Mouse (Mus musculus) heart, postnatal 0 days (tissue): ENCODE results near the gene Mroh2a. TPM values are rescaled to one million over a fixed set of nuclear protein-coding genes. Genes with fewer than 3 reads are reported as not detected.

ENCODE experiments used
- ATAC-seq: fragments of 200-750 bp; cut with Nextera tagmentation; 2 replicates; pipeline ENCODE4 v1.8.0; 2017; ENCODE audit warnings: low read depth, moderate number of reproducible peaks, moderate library complexity; ENCODE audit not compliant: insufficient read depth
- DNase-seq: peaks from one replicate; pipeline ENCODE4 v3.0.0-alpha.2; 2016; ENCODE audit warnings: low spot score
- H3K27ac ChIP-seq: fragments of 300-500 bp; sonication (generic); 2 replicates; pipeline ENCODE4 v1.5.1; 2014; ENCODE audit warnings: low read depth, mild to moderate bottlenecking
- H3K27me3 ChIP-seq: fragments of 300-500 bp; sonication (generic); 2 replicates; pipeline ENCODE4 v1.6.1; 2014; ENCODE audit warnings: low read length, mixed read lengths; ENCODE audit not compliant: control insufficient read depth, insufficient read depth
- H3K36me3 ChIP-seq: fragments of 300-500 bp; sonication (generic); replicated peaks from 2 replicates; pipeline ENCODE4 v1.6.1; 2014; ENCODE audit warnings: low read length, mixed read lengths; ENCODE audit not compliant: control insufficient read depth, insufficient read depth
- H3K4me1 ChIP-seq: fragments of 300-500 bp; sonication (generic); 2 replicates; pipeline ENCODE4 v1.6.1; 2014; ENCODE audit warnings: antibody characterized with exemption; ENCODE audit not compliant: control insufficient read depth, insufficient read depth
- H3K4me2 ChIP-seq: fragments of 300-500 bp; sonication (generic); 2 replicates; pipeline ENCODE4 v1.6.1; 2014; ENCODE audit warnings: low read depth, mild to moderate bottlenecking, low read length, moderate library complexity
- H3K4me3 ChIP-seq: fragments of 300-500 bp; sonication (generic); 2 replicates; pipeline ENCODE4 v1.5.1; 2014; ENCODE audit warnings: low read depth, low read length
- H3K9ac ChIP-seq: fragments of 300-500 bp; sonication (generic); replicated peaks from 2 replicates; pipeline ENCODE4 v1.6.1; 2014; ENCODE audit warnings: low read depth, low read length, mixed read lengths
- H3K9me3 ChIP-seq: fragments of 300-500 bp; sonication (generic); replicated peaks from 2 replicates; pipeline ENCODE4 v1.6.1; 2016; ENCODE audit warnings: low read length; ENCODE audit not compliant: control insufficient read depth
- CTCF ChIP-seq: IDR thresholded peaks from 2 replicates; pipeline ENCODE4 v1.5.1; 2016; ENCODE audit warnings: antibody characterized with exemption, control low read depth, low read depth
- EP300 ChIP-seq: IDR thresholded peaks from 2 replicates; pipeline ENCODE4 v1.6.1; 2016; ENCODE audit warnings: antibody characterized with exemption, low read depth
- WGBS: fragments of 180-500 bp; shearing (Covaris S2); extraction: QIAGEN DNeasy Blood & Tissue Kit; methylation state at CpG from one replicate; pipeline ENCODE4 v1.1.7; 2014; 5-methylcytosine and 5-hydroxymethylcytosine counted together
- polyA plus RNA-seq: library from polyadenylated mRNA; unstranded; fragments of >200 nt; fragmentation: Nextera tagmentation; extraction: Ambion mirVana; gene quantifications from 2 replicates; pipeline ENCODE4 v1.2.1, GENCODE M21; 2015
- total RNA-seq: library from RNA; depleted of rRNA; stranded (reverse); fragments of >200 nt; gene quantifications from 2 replicates; pipeline ENCODE4 v1.2.3, GENCODE M21; 2014; ENCODE audit warnings: low replicate concordance

The Mroh2a gene
- total and polyA plus RNA-seq, 2 experiments from 2014 or later = 0.23 TPM; not detected in 1

- Histone ChIP-seq H3K9me3 (peaks cover 53% of the 10 kb centered on the region), H3K27ac (no peak overlapping the region), H3K36me3 (no peaks in the 10 kb centered on the region), H3K4me2 (no peak overlapping the region), H3K9ac (no peak overlapping the region), H3K27me3 (no peaks in the 10 kb centered on the region), H3K4me3 (no peak overlapping the region), H3K4me1 (no peaks in the 10 kb centered on the region)
- DNase-seq (no peak), ATAC-seq (no peak)
- TF ChIP-seq CTCF = no peak
- no peak for TF ChIP-seq EP300
Measured at GRCm38 (mm10) chr1:88225741-88226140, 1.0 kb upstream of the Mroh2a start.

DNA sequence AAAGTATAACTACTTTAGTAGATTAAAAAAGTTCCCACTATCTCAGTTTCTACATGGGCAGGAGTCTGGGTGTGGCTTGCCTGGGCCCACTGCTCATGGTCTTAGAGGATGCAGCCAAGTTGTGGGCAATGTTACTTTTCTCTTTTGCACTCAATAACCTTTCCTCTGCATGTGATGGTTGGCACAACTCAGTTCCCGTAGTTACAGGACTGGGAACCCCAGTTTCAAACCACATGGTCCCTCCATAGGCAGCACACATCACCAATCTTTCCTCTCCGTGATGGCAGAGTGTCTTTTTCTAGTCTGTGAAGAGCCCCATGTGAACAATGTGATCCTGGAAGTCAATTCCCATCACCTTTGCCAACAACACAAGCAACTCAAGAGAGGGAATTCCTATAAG lies 696 bp downstream of the Mroh2a start:
- H3K4me1 ChIP-seq = no peaks in the 10 kb centered on the region
- TF ChIP-seq EP300 = no peak
- no peak for TF ChIP-seq CTCF
- 46% methylated on average over 2 of the region's 2 CpGs for WGBS
- H3K4me3 ChIP-seq = no peak overlapping the region
- no peak overlapping the region for H3K9ac ChIP-seq
- DNase-seq (no peak), ATAC-seq (no peak)
- H3K27me3 ChIP-seq = no peaks in the 10 kb centered on the region
- no peak overlapping the region for H3K27ac ChIP-seq
- H3K36me3 ChIP-seq = no peaks in the 10 kb centered on the region
- no peak overlapping the region for H3K4me2 ChIP-seq
- peaks cover 71% of the 10 kb centered on the region for H3K9me3 ChIP-seq

- H3K27ac ChIP-seq = no peak overlapping the region
- peaks cover 77% of the 10 kb centered on the region for H3K9me3 ChIP-seq
- no peak overlapping the region for H3K4me3 ChIP-seq
- H3K9ac ChIP-seq = no peak overlapping the region
- H3K4me2 ChIP-seq = no peak overlapping the region
- H3K36me3 ChIP-seq = no peaks in the 10 kb centered on the region
- H3K27me3 ChIP-seq = no peaks in the 10 kb centered on the region
- DNase-seq = no peak
- 59% methylated on average over 7 of the region's 7 CpGs for WGBS
- no peak for TF ChIP-seq CTCF
- no peak for TF ChIP-seq EP300
- ATAC-seq = no peak
- no peaks in the 10 kb centered on the region for H3K4me1 ChIP-seq
Measured at GRCm38 (mm10) chr1:88228121-88228520, 1.3 kb downstream of the Mroh2a start.

- H3K4me1 ChIP-seq = no peaks in the 10 kb centered on the region
- DNase-seq (no peak), ATAC-seq (no peak)
- WGBS = 61% methylated on average over 3 of the region's 3 CpGs
- no peaks in the 10 kb centered on the region for H3K27me3 ChIP-seq
- no peaks in the 10 kb centered on the region for H3K36me3 ChIP-seq
- H3K9ac ChIP-seq = no peak overlapping the region
- no peak overlapping the region for H3K4me3 ChIP-seq
- H3K9me3 ChIP-seq = peaks cover 91% of the 10 kb centered on the region
- H3K27ac ChIP-seq = no peak overlapping the region
- TF ChIP-seq EP300 (no peak), CTCF (no peak)
- H3K4me2 ChIP-seq = no peak overlapping the region
Measured at GRCm38 (mm10) chr1:88229566-88229965, 2.8 kb downstream of the Mroh2a start.

- no peak for TF ChIP-seq EP300
- no peak for TF ChIP-seq CTCF
- no peak overlapping the region for H3K4me2 ChIP-seq
- no peak overlapping the region for H3K9ac ChIP-seq
- no peaks in the 10 kb centered on the region for H3K27me3 ChIP-seq
- no peak overlapping the region for H3K27ac ChIP-seq
- no peaks in the 10 kb centered on the region for H3K36me3 ChIP-seq
- DNase-seq = no peak
- ATAC-seq = 0 out of 2 replicates have a peak, but pooled peaks have one; percentile 2
- no peaks in the 10 kb centered on the region for H3K4me1 ChIP-seq
- WGBS = 68% methylated on average over 5 of the region's 5 CpGs
- H3K4me3 ChIP-seq = no peak overlapping the region
- H3K9me3 ChIP-seq = peaks cover 94% of the 10 kb centered on the region
Measured at GRCm38 (mm10) chr1:88229986-88230385, 3.2 kb downstream of the Mroh2a start.

- H3K9ac ChIP-seq = no peak overlapping the region
- no peaks in the 10 kb centered on the region for H3K27me3 ChIP-seq
- H3K36me3 ChIP-seq = no peaks in the 10 kb centered on the region
- no peak for TF ChIP-seq CTCF
- no peak for TF ChIP-seq EP300
- H3K4me3 ChIP-seq = no peak overlapping the region
- WGBS = 63% methylated on average over 7 of the region's 7 CpGs
- DNase-seq (no peak), ATAC-seq (no peak)
- no peak overlapping the region for H3K27ac ChIP-seq
- H3K9me3 ChIP-seq = peaks cover 97% of the 10 kb centered on the region
- no peaks in the 10 kb centered on the region for H3K4me1 ChIP-seq
- no peak overlapping the region for H3K4me2 ChIP-seq
Measured at GRCm38 (mm10) chr1:88230421-88230820, 3.6 kb downstream of the Mroh2a start.
